In the genomic region with DNA sequence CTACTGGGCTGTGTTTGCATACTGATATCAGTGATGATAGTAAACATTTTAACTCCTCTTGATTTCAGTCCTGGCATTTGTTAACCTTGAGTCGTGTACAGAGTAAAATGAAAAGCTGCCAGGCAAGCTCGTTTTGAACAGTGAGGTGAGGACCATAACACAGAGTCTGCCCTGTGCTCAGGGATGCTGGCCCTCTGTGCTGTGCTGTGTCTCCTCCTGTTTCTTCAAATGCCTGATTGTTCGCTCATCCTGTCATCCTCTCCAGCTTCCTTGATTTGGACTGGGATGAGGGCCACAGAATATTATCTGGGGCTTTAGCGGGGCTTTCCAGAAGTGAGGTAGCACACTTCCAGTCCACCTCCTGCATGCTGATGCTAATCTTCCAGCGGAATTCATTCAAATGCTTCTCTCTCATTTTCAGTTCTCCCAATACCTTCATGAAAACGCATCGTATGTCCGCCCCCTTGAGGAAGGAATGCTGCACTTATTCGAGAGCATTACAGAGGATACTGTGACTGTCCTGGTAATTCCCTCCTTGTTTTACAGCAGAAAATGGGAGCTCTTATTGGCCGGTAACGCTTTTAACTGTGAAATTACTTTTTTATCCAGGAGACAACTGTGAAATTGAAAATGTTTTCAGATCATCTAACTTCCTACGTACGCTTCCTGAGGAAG, we compare ENCODE assay signal across 9 mouse cellular contexts. TPM values are rescaled to one million over a fixed set of nuclear protein-coding genes. Genes with fewer than 3 reads are reported as not detected.
A peak's percentile ranks its signal among the peaks of the same experiment; 100 is the strongest.
DNase-seq lines count a peak whose midpoint lies in the region; ATAC-seq lines count a peak whose summit lies in the region.
"Had no signal": no experiment of that assay in that cellular context is flagged by ENCODE, and none has a peak within 500 bp of the region (broad histone marks: within the 10 kb centered on the region; RNA-seq: fewer than 3 reads in every experiment).

No protein-coding gene starts in this region.

- DNase-seq in urinary bladder, postnatal 14 days (ENCODE audit: low spot score) = peak; percentile 86
- DNase-seq in urinary bladder, postnatal 10 days (ENCODE audit: low spot score) = no peak
- peak; percentile 76 for DNase-seq in embryo, embryonic 9.5 days (ENCODE audit: extremely low spot score)
- DNase-seq in heart, embryonic 10.5 days (ENCODE audit: low spot score) = peak; percentile 84
- peak; percentile 64 to 71 for DNase-seq in lung, adult 18-20 months
- DNase-seq in ovary, postnatal 36 days (ENCODE audit: low spot score) = peak; percentile 53
- no peak for DNase-seq in spleen, adult 12 weeks (ENCODE audit: low spot score)

- no peaks in the 10 kb centered on the region for H3K9me3 ChIP-seq in heart, embryonic 10.5 days
- H3K9me3 ChIP-seq in kidney, embryonic 16.5 days (ENCODE audit: low read length) = no peaks in the 10 kb centered on the region

- no peaks in the 10 kb centered on the region for H3K27me3 ChIP-seq in heart, embryonic 10.5 days (ENCODE audit: insufficient read depth, poor library complexity, severe bottlenecking)
- no peaks in the 10 kb centered on the region for H3K27me3 ChIP-seq in kidney, embryonic 16.5 days (ENCODE audit: insufficient read depth, low read length)

- no peak overlapping the region for H3K4me3 ChIP-seq in heart, embryonic 10.5 days
- H3K4me3 ChIP-seq in kidney, embryonic 16.5 days (ENCODE audit: low read length) = no peak overlapping the region

- no peak overlapping the region for H3K4me2 ChIP-seq in kidney, embryonic 16.5 days (replicated peaks; ENCODE audit: low read depth, low read length)

- peaks cover 13% of the 10 kb centered on the region for H3K4me1 ChIP-seq in heart, embryonic 10.5 days
- no peaks in the 10 kb centered on the region for H3K4me1 ChIP-seq in kidney, embryonic 16.5 days (ENCODE audit: insufficient read depth, low read length)

- peak; percentile 78; the same call in 1 of the 2 replicates for ATAC-seq in kidney, embryonic 16.5 days (ENCODE audit: low FRiP score, low TSS enrichment)

- no peak overlapping the region for H3K9ac ChIP-seq in kidney, embryonic 16.5 days (replicated peaks; ENCODE audit: low read length)

- H3K27ac ChIP-seq in heart, embryonic 10.5 days = no peak overlapping the region
- H3K27ac ChIP-seq in kidney, embryonic 16.5 days (ENCODE audit: low read length) = no peak overlapping the region
- H3K27ac ChIP-seq: macrophage had no signal

- H3K36me3 ChIP-seq in heart, embryonic 10.5 days = peaks cover 32% of the 10 kb centered on the region; the same call in 1 of the 2 replicates
- H3K36me3 ChIP-seq in kidney, embryonic 16.5 days (ENCODE audit: insufficient read depth, low read length) = peaks cover 29% of the 10 kb centered on the region; the same call in 1 of the 2 replicates

- 29% methylated on average over 13 of the region's 13 CpGs for WGBS in heart, embryonic 10.5 days
- WGBS in kidney, embryonic 16.5 days = 46% methylated on average over 13 of the region's 13 CpGs

RNA-seq across cellular contexts. Expression of a gene that starts 28.4 kb away (rescaled TPM):
- polyA plus RNA-seq in heart, embryonic 10.5 days (2016; fragmentation: Nextera tagmentation; extraction: Ambion mirVana) = 17.3 and 19.6 TPM in 2 replicates
- polyA plus RNA-seq in kidney, embryonic 16.5 days (2015; fragmentation: Nextera tagmentation; extraction: Ambion mirVana) = 29.6 and 33.1 TPM in 2 replicates

RNA-seq across cellular contexts. Expression of a gene that starts 39.2 kb away (rescaled TPM):
- 3.6 and 4.5 TPM in 2 replicates for polyA plus RNA-seq in heart, embryonic 10.5 days (2016; fragmentation: Nextera tagmentation; extraction: Ambion mirVana)
- 6.3 and 9.3 TPM in 2 replicates for polyA plus RNA-seq in kidney, embryonic 16.5 days (2015; fragmentation: Nextera tagmentation; extraction: Ambion mirVana)

Comparison
In these comparisons a context has a peak if more than half of its experiments do, and no peak if none do; other contexts are left out.
1. DNase-seq: peak in urinary bladder, postnatal 14 days (single experiment), embryo, embryonic 9.5 days (single experiment), heart, embryonic 10.5 days (single experiment), lung, adult 18-20 months (2 of 2) and ovary, postnatal 36 days (single experiment); none in urinary bladder, postnatal 10 days (single experiment) and spleen, adult 12 weeks (single experiment).